Mouse (Mus musculus): ENCODE results near the gene Itfg2. TPM values are rescaled to one million over a fixed set of nuclear protein-coding genes. Genes with fewer than 3 reads are reported as not detected.
A peak's percentile ranks its signal among the peaks of the same experiment; 100 is the strongest.
"Not testable (repeated sequence)": the region's sequence is repeated elsewhere in the genome, so short reads cannot be mapped to it uniquely, and the experiment has no call there.

Itfg2 gene
- total RNA-seq, 2 experiments from 2014 or later = 25.0 to 30.9 TPM

GRCm38 (mm10) chr6:128397574-128398261 is 27.0 kb downstream of the Itfg2 start:
- intact Hi-C loops (cut with DNase I) = no loop called here
- DNase-seq (ENCODE audit: low spot score in 2 of 2) = no peak

DNA sequence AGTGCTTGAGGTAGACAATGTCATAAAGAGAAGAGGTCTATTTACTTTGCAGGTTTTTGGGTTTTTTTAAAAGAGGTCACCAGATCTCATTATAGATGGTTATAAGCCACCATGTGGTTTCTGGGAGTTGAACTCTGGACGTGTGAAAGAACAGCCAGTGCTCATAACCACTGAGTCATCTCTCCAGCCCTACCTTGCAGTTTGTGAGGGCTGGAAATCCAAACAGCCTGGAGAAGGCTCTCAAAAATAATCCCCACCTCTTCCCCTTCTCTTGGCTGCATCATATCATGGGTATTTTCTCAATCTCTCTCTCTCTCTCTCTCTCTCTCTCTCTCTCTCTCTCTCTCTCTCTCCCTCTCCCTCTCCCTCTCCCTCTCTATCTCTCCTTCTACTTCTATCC is 34.0 kb downstream of the Itfg2 start:
- intact Hi-C loops (cut with DNase I) = no loop called here
- DNase-seq (ENCODE audit: low spot score in 2 of 2) = no peak

DNA sequence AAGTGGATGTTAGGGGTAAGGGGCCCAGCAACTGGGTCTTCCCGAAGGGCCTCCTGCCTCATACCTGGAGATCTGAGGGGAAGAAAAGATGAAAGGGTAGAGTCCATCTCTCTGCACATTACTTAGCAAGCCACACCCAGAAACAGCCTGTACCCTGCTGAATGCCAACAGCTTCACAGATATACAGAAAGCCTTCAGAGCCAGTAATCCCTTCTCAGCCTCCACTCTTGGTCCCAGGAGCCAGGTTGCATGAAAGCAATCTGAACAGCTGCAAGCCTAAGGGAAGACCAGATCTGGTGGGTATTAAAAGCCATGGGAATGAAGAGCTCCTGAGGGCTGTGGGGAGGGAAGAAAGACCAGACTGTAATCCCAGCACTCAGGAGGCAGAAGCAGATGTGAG is 35.5 kb downstream of the Itfg2 start:
- DNase-seq (ENCODE audit: low spot score in 2 of 2) = no peak
- intact Hi-C loops (cut with DNase I) = no loop called here

DNA sequence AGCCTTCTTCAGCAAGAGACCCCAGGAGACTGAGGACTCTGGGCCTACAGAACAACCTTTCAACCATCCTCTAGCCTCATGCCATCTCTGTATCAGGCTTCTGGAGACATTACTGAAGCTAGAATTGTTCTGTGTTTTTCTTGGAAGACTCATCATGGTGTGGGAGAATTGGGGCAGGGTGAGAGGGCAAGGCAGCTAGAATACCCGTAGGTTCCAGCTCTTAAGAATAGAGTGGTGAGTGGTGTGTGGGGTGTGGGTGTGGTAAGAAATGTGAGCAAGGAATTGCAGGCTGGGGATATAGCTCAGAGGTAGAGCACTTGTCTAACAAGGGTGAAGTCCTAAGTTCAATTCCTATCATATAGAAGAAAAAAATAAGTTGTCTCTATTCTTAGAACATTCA is 39.7 kb downstream of the Itfg2 start:
- intact Hi-C loops (cut with DNase I) = no loop called here
- DNase-seq (ENCODE audit: low spot score in 2 of 2) = no peak

GRCm38 (mm10) chr6:128383752-128384151 is 41.0 kb downstream of the Itfg2 start:
- intact Hi-C loops (cut with DNase I) = no loop called here
- no peak for DNase-seq (ENCODE audit: low spot score in 2 of 2)

GRCm38 (mm10) chr6:128381254-128381653 is 43.5 kb downstream of the Itfg2 start:
- intact Hi-C loops (cut with DNase I) = no loop called here
- DNase-seq (ENCODE audit: low spot score in 2 of 2) = no peak

DNA sequence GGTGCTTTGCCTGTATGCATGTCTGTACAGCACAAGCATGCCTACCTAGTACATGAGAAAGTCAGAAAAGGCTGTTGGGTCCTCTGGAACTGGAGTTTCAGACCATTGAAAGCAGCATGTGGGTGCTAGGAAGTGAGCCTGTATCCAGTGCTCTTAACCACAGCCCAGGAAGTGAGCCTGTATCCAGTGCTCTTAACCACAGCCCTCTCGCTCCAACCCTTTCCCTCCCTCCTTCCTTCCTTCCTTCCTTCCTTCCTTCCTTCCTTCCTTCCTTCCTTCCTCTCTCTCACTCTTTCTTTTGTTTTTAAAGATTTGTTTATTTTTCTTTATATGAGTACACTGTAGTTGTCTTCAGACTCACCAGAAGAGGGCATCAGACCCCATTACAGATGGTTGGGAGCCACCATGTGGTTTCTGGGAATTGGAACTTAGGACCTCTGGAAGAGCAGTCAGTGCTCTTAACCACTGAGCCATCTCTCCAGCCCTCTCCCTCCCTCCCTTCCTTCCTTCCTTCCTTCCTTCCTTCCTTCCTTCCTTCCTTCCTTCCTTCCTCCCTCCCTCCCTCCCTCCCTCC is 44.0 kb downstream of the Itfg2 start:
- DNase-seq (ENCODE audit: low spot score in 2 of 2); intact Hi-C loops (cut with DNase I): not testable (repeated sequence)

DNA sequence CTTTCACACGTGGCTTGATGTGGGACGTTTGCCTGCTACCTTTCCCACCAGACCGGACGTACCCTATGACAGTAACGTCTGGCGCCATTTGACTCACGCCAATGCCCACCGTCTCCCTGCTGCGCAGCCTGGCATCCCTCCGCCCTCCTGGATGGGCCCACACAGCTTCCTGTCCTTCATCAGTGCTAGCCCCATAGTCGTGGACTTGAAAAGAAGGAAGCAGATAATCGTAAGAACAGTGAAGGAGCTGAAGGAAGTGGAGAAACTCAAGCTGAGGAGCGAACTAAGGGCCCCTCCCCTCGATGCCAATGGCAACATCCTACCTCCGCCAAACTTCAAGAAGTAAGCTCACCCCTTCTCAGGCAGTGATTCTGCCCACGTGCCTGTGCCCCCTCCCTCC is 45.1 kb downstream of the Itfg2 start:
- intact Hi-C loops (cut with DNase I) = no loop called here
- no peak for DNase-seq (ENCODE audit: low spot score in 2 of 2)

- no peak for DNase-seq (ENCODE audit: low spot score in 2 of 2)
- intact Hi-C loops (cut with DNase I) = no loop called here
Measured at GRCm38 (mm10) chr6:128376371-128377085, 48.2 kb downstream of the Itfg2 start.

- intact Hi-C loops (cut with DNase I) = no loop called here
- peak in 1 of 2 experiments; percentile 56 for DNase-seq (ENCODE audit: low spot score in 2 of 2)
Measured at GRCm38 (mm10) chr6:128375192-128375591, 49.5 kb downstream of the Itfg2 start, which contains the start of the genes Tex52 and Gm44596. Gene Tex52, plus strand, starts transcription at chr6:128375456. Gene Gm44596, plus strand, starts transcription at chr6:128375503.

GRCm38 (mm10) chr6:128370040-128370439 is 54.7 kb downstream of the Itfg2 start:
- DNase-seq (ENCODE audit: low spot score in 2 of 2) = no peak
- intact Hi-C loops (cut with DNase I) = no loop called here

DNA sequence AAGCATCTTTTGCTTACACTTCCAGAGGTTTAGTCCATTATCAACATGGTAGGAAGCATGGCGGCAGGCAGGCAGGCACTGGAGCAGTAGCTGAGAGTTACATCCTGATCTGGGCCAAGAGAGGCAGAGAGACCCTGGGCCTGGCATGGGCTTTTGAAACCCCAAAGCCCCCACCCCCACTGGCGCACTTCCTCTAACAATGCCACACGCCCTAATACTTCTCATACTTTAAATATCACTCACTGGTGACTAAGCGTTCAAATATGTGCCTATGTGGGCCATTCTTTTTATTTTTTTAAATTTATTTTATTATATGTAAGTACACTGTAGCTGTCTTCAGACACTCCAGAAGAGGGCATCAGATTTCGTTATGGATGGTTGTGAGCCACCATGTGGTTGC is 58.3 kb downstream of the Itfg2 start:
- intact Hi-C loops (cut with DNase I) = no loop called here

DNA sequence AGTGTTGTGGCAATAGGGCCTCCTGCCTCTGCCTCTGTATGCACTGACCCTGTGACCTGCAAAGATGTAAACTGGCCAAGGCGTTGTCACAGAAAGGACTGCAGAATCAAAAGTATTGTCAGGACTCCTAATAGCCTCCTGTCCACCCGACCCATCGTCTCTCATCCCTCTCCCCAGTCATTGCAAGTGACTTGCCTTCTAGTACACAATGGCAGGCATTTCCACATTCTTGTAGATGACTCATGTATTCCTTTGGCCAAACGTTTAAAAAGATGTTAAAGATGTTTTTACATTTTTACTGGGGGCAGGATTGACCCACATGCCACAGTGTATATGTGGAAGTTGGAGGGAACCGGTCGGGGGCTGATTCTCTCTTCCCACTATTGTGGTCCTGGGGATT is 60.0 kb downstream of the Itfg2 start:
- intact Hi-C loops (cut with DNase I) = loop anchor here (5.0 kb wide), 1 partner anchor 48 kb away; no protein-coding TSS in a partner anchor
- no peak for DNase-seq (ENCODE audit: low spot score in 2 of 2)

More for the DNA sequence above, 58.3 kb downstream of the Itfg2 start:
- DNase-seq (ENCODE audit: low spot score in 2 of 2) = no peak

DNA sequence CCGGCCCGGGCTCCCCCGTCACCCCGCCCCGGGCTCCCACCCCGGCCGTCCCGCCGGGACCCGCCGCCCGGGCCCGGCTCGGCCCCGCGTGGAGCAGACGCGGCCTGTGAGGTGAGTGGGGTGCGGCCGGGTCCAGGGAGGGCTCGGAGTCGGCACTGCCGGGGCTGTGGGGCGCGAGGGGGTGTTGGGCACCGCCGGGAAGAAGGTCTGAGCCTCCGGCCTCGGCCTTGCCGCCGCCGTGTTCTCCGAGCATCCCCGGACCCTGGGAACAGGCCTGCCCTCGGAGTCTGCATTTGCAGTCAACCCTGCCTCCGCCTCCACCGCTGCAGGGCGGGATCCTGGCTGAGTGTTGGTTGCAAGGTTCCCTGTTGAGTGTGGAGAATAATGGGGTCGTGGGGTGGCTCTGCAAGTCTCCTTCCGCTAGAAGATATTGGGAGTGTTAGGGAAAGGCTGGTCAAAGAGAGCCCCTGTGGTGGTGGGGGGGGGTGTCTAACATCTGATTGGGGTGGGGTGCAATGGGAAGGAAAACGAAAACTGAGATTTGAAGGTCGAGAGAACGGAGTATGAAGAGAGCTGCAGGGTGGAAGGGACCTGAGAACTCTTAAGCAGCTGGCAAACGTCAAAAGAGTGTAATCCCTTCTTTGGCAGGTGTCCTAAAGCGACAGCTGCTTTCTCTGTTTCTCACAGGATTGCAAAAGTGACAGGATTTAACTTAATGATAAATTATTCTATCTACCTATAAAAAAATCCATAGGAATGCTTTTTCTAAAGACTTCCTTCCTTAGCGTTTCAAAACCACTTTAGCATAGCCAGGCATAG is 61.5 kb downstream of the Itfg2 start:
- intact Hi-C loops (cut with DNase I) = loop anchor here (5.0 kb wide), 1 partner anchor 49 kb away; no protein-coding TSS in a partner anchor
- DNase-seq (ENCODE audit: low spot score in 2 of 2) = peak in 1 of 2 experiments; percentile 18

- intact Hi-C loops (cut with DNase I) = loop anchor here (5.0 kb wide), 1 partner anchor 50 kb away; no protein-coding TSS in a partner anchor
- peak; percentile 77 to 87 for DNase-seq (ENCODE audit: low spot score in 2 of 2)
Measured at GRCm38 (mm10) chr6:128362381-128363006, 62.2 kb downstream of the Itfg2 start, which contains the start of the genes Rhno1 and Foxm1. Gene Rhno1, minus strand, starts transcription at chr6:128362911. Gene Foxm1, plus strand, starts transcription at chr6:128362967.

DNA sequence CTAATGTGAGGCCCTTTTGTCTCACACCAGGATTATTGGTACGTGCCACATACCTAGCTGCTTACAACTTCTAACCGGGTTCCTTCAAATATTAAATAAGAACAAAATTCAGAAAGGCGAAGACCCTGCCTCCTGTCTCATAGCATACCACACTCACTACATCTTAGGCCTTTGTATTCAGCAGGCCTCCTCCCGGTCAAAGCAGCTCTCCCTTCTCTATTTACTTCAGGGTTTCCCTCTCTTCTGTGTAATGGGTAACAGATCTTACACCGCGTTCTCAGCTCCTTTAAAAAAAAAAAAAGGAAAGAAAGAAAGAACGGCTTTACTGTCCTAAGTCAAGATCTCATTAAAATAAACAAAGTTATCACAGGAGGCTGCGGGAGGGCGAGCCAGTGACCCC is 62.8 kb downstream of the Itfg2 start:
- intact Hi-C loops (cut with DNase I) = loop anchor here (5.0 kb wide), 1 partner anchor 50 kb away; no protein-coding TSS in a partner anchor
- DNase-seq (ENCODE audit: low spot score in 2 of 2) = no peak
